Mouse (Mus musculus) c-Kit-positive CD71-positive TER-119-negative erythroid progenitor cells, embryonic 14.5 days (primary cell): ENCODE results near the gene Slc25a47.

Experiments used
- DNase-seq: peaks from one replicate; pipeline ENCODE4 v3.0.0-alpha.2; 2013; ENCODE audit warnings: low read depth

The Slc25a47 gene

DNA sequence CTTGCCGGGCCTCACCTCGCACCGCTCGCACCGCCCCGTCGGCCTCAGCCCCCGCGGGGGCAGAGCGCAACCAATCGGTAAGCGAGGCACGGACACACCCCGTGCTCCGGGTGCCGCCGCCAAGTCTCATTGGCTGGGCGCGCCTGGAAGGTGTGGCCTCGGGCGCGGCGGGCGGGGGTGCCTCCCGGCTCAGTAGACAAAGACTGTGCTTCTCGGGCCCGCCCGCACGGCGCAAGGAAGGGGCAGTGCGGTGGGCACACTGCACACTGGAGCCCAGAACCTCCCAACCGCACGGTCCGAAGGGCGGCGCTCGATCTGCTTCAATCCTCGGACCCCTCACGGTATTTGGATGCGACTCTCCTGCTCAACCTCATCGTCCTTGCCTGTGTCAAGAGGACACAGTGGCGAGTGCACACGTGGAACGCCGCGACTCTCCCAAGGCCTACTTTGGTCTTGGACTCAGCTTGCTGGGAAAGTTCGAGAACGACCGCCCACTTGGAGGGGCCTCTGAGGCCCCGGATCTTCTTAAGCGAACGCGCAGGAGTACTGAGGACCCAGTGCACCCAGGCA, at the start of gene Slc25a47, which contains the start of gene Slc25a29:
Slc25a47 (plus strand) TSS at position 207 of the 570 bp plus-strand sequence.
Slc25a29 (minus strand) TSS at position 44 of the 570 bp plus-strand sequence.
- peak; percentile 87 for DNase-seq

DNA sequence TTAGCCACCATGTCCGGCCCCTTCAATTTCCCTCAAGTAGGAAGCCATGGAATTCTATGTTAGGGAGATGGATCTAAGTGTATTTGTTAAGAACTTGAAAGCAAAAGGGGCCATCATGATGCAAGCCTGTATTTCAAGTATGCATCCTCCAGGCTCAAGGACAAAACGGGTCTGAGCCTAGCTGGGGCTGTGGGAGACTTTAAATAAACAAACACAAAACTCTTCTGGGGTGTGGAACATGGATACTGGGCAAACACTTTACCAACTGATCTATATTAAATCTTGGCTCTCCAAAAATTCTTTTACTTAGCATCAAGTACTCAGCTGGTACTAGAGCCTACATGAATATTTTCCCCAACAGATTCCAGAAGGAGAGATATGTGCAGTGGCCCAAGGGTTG, 48.5 kb upstream of the Slc25a47 start:
- no peak for DNase-seq

DNA sequence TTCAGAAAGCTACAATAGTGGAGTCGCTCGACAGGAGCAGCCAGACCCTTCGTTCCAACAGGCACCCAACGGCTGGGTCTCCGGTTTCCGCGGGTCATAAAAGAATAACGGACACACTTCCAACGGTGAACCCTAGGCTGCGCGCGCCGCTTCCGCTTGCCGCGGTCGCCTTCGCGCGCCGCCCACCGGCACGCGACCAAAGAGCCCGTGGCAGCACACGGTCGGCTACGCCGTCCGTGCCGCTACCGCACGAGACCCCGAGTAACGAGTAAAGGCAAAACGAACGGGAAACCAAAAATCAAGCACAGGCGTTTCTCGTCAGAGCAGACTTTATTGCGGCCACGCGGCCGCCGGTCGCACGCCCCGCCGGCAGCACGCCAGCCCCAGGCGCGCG, 43.7 kb upstream of the Slc25a47 start:
- peak; percentile 73 for DNase-seq

DNA sequence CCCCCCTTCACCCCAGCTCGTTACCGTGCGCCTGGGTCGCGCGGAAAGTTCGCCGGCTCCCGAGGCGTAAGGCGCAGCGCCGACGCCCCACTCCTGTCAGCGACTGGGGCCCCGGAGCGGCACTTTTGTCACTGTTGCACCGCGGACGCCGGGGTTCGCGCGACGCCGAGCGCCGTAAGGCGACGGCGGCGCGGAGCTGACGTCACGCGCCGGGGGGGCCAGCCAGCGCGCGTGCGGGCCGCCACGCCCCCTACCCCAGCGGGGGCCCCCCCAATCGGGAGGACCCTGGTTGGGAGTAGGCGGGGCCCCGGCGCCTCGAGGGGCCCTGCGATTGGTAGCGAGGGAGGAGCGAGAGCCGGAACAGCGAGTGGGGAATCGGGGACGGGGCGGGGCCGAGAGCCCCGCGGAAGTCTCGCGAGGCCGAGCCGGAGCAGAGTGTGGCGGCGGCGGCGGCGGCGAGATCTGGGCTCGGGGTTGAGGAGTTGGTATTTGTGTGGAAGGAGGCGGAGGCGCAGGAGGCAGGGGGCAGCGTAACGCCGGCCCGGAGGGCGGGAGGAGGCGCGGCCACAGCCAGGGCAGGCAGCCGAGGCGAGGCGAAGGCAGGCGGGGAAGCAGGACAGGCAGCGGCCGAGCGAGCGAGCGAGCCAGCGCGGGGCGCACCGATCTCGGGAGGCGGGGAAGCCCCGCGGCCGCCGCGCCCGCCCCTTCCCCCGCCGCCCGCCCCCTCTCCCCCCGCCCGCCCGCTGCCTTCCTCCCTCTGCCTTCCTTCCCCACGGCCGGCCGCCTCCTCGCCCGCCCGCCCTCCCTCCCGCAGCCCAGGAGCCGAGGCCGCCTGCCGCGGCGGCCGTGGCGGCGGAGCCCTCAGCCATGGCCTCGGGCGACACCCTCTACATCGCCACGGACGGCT, 43.0 kb upstream of the Slc25a47 start, which contains the start of gene Yy1:
Yy1 (plus strand) TSS at position 428 of the 907 bp plus-strand sequence.
- DNase-seq = peak; percentile 95

DNA sequence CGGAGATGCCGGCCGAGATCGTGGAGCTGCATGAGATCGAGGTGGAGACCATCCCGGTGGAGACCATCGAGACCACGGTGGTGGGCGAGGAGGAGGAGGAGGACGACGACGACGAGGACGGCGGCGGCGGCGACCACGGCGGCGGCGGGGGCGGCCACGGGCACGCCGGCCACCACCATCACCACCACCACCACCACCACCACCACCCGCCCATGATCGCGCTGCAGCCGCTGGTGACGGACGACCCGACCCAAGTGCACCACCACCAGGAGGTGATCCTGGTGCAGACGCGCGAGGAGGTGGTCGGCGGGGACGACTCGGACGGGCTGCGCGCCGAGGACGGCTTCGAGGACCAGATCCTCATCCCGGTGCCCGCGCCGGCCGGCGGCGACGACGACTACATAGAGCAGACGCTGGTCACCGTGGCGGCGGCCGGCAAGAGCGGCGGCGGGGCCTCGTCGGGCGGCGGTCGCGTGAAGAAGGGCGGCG, 42.3 kb upstream of the Slc25a47 start:
- DNase-seq = no peak

DNA sequence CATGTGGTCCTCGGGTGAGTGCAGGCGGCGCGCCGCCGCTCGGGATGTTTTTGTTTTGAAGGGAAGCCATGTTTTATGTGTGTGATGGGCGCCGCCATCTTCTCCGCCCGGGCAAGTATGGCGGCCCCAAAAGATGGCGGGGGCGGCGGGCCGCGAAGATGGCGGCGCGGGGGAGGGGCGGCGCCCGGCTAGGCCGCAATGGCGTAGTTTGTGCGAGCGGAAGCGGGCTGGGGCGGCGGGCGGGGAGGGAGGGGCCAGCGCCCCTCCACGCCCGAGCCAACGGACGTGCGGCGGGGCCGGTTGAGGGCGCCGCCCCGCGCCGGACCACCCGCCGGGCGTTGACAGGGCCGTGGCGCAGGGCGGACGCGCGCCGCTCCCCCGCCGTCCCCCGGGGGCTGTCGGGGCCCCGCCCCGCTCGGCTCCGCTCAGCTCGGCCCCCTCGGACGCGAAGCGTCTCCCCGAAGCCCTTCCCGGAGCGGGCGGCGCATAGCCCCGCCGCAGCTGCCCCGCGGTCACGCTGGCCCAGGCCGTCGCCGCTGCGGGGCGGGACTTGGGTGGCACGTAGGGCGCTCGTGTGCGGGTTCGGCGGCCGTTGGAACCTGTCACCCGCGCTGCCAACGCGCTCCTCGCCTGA, 41.7 kb upstream of the Slc25a47 start:
- no peak for DNase-seq

DNA sequence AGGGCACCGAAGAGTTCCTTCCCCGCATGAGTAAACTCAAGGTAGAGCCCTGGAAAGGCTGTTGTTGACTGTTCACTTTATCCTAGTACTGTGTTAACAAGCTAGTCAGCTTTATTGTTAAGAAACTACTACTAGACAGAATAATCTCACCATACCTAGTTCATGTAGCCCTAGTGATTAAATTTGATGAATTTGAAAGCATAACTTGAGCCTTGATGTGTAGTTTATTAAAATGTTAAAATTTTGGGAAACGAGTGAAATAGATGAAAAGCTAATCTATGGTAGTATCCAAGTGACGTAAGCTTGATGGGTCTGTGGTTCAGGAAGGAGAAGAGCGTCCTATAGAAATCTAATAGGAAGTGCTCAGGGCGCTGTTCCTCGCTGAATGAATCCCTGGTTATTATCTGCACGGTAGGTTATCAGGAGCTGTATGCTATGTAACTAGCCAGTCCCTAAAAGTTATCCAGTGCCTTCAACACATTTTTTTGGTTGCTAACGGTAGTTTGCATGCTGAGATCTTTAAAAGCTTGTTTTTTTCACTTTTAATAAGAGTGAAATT, 40.8 kb upstream of the Slc25a47 start:
- no peak for DNase-seq

DNA sequence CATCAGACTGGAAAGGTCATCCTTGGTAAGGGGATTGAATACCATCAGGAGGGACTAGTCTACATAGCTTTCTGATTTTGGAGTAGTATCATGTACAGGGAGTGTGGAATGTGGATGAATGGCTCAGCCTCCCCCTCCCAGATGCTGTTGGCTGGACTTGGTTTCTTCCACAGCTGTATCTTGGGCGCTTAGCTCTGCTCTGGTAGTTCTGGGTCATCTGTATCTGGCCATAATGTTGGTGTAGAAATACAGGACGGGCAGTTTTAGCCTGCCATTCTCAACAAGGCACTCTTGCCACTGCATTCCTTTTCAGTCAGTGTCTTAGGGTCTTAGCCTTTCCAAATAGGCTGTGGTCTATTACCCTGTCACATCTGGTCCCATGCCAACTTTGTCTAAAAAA, 34.2 kb upstream of the Slc25a47 start:
- no peak for DNase-seq

DNA sequence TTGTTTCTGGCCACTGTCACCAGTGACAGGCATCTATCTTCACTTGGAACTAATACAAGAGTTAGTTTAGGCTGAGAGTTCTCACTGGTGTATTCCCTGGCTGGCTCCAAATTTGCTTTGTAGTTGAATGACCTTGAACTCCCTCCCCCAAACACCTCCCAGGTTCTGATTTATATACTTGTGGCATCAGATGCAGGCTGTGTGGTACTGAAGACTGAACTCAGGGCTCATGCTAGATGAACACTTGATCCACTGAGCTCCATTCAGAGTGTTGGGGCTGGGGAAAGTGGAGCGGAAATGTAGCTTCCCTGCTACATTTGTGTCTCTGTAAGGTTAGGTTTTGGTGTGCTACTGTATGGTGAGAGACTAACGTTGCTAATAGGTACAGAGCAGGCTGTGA, 31.5 kb upstream of the Slc25a47 start:
- DNase-seq = no peak

DNA sequence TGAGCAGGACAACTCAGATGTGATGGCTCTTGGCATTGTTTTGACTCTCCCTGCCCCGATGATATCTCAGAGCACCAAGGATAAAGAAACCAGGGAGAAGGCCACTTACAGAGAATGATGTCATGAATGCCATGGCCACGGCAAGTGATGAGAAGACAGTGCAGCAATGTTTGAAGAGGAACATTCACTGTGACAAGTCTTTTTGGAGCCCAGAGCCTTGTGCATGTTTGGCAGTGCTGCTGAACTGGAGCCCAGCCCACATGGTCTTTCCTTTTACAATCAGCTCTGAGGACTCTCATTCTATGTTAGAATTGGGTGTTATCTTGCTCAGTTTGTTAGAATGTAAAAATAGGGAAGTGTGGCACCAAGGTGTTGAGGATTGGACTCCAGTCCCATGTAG, 27.4 kb upstream of the Slc25a47 start:
- no peak for DNase-seq

DNA sequence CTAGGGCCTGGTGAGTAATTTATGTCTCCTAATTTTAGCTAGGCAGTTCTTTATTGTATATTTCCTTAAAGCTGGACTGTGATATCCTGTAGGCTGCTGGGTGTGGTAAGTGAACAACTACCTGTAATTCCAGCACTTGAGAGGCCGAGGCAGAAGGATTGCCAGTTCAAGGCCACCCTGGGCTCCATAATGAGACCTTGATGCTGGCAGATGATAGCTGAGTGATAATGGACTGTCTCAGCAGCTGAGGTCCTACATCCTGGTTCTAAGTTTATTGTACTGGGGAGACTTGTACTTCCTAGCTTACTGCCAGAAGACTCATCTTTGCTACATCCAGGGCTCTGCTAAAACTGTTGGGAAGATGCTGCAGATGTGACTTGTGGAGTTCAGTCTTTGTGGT, 26.1 kb upstream of the Slc25a47 start:
- no peak for DNase-seq

DNA sequence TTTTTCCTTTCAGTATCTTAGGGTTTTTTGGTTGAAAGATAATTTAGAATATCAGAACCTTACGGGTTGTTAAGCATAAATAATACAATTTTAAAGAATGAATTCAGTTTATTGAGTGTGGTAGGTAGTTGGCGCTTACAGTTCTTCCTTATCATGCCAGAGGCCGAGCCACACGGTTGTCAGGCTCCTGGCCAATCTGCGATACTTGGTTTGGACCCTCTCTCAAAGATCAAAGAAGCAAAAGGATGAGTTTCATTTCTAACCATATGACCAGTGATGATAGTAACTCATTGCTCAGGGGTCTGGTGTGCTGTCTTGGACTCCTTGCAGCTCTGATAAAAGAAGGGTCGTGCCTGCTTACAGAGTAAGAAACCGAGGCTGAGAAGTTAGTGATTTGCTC, 25.5 kb upstream of the Slc25a47 start:
- DNase-seq = no peak

DNA sequence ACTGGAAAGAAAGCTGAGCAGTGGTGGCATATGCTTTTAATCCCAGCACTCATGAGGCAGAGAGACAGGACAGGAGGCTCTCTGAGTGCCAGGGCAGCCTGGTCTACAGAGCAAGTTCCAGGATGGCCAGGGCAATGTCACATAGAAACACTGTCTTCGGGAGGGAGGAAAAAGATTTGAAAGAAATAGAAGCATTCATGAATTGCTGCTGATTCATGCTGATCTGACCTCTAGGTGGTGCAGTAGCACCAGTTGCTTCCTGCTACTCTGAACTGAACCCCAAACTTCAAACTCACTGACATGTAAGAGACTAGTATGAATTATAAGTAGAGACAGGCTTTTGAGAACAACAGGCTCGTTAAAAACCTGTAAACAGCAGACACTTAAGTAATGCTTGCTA, 24.7 kb upstream of the Slc25a47 start:
- no peak for DNase-seq

DNA sequence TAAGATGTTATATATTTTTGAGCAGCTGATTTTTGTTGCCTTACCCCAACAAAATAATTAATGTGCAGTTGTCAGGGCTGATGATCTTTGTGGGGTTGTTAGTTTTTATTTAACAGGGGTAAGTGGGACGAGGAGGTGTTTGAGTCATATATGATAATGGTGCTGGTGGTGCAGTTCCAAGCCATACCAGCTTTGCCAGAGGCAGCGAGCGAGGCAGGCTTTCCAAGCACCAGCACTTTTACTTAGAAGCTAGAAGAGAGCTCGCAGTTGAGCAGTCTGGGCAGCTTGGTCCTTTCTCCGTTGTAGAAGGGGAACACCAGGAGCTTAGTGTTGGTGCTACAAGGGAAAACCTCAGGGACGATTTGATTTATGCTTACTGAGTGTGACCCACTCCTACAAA, 23.4 kb upstream of the Slc25a47 start:
- no peak for DNase-seq

DNA sequence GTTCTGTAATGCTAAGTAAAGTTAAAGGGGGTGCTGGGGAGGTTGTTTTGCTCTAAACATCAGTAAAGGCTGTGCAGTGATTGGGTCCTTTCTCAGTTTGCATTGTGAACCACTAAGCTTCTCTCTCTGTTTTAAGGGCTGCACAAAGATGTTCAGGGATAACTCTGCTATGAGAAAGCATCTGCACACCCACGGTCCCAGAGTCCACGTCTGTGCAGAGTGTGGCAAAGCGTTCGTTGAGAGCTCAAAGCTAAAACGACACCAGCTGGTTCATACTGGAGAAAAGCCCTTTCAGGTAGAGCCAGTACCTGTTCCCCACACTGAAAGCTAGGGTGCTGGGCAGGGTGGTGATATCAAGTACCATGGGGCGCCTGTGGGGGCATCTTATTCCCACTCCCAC, 21.4 kb upstream of the Slc25a47 start:
- no peak for DNase-seq

DNA sequence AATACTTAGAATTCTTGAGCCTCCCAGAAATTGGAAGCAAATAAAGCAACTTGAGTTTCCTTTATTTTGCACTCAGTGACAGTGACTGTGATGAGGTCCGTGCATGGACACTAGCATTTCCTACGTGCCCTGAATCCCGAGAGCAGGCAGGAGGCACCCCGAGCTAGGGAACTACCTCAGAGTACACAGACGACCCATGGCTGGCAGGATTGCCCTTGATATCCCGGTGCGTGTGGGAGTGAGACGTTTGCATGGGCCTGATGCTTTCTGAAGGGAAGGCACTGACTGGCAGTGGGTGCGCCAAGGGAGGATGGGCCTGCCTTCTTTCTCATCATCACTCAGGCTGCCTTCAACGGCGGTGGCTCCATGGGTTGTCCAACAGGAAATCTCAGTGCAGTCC, 19.3 kb upstream of the Slc25a47 start:
- no peak for DNase-seq

DNA sequence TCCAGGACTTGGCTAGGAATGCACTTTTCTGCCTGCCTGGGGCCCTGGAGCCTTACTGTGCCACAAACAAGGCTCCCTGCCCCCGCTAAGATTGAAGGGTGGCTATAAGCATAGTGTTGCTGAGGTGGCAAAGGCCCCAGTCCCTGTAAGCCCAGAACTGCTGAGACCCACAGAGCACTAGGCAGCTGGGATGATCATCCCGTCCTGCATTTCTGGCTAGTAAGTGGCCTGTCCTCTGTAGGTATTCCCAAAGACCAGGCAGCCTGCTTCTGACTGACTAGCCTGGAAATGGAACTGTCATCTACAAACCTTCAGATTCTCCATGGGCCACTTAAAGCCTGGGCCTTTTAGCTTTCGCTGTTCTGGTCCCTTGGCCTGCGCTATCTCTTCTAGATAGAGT, 15.4 kb upstream of the Slc25a47 start:
- no peak for DNase-seq

DNA sequence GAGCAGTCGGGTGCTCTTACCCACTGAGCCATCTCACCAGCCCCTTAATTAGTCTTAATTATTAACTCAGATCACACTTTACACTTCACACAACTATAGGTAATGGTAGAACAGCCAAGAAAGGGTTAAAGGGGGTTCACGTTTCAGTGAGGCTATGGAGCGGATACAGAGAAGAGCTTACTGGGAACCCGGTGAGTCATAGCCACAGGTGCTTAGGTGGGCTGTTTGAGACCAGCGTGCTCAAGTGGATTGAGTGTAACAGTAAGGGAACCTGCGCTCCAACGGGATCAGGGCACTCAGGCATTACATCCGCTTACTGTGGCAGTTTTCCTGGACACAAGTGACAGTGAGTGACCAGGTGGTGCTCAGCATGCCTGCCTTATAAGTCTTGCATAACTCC, 12.8 kb upstream of the Slc25a47 start:
- no peak for DNase-seq

DNA sequence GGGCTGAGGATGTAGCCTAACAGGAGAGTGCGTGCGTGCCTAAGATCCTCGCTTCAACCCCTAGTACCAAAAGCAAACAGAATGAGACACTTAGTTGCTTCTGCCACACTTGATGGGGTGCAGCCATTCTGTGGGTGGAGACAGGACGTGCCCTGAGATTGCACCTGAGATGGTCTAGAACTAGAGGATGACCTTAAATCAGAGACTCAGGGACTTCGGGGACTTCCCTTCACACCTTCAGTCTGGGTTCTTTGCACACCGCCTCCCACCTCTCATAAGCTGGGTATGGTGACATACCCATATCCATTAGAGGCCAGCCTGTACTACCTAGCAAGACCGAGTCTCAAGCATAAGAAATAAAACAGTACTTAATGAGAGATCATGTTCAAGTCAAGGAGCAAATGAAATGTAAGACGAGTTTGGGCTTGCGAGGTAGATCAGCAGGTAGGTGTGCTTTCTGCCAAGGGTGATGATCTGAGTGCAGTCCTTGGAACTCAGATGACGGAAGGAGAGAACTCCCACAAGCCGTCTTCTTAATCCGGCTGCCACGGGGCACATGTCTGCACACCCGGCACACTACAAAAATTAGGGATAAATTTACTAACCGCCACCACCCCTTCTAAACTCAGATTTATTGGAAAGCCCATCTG, 11.5 kb upstream of the Slc25a47 start:
- no peak for DNase-seq

DNA sequence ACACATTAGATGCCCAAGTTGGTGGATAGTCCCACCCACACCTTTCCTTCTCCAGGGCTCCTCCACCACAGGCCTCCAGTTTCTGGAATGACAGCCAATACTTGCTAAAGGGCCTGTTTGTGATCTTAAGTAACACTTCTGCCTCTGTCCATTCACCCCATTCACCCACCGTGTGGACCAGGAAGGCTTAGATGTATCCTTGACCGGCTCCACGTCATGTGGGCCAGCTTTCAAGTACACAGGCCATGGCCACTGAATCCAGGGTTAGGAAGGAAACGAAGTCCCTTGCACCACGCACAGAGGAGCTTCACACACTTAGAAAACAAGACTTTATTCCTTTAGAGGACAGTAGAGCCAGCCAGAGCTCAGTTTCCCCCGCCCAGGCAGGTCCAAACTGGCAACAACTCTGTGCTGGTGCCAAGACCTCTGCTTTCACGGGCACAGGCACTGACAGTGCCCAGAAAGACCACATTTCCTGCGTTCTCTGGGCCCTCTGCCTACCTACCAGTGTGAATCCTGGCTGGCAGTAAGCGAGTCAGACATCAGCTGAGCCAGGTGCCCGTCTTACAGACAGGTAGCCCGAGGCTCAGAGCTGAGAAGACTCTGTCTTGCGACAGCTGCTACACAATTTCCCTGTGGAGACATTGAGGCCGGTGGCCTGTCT, 10.2 kb upstream of the Slc25a47 start:
- no peak for DNase-seq

DNA sequence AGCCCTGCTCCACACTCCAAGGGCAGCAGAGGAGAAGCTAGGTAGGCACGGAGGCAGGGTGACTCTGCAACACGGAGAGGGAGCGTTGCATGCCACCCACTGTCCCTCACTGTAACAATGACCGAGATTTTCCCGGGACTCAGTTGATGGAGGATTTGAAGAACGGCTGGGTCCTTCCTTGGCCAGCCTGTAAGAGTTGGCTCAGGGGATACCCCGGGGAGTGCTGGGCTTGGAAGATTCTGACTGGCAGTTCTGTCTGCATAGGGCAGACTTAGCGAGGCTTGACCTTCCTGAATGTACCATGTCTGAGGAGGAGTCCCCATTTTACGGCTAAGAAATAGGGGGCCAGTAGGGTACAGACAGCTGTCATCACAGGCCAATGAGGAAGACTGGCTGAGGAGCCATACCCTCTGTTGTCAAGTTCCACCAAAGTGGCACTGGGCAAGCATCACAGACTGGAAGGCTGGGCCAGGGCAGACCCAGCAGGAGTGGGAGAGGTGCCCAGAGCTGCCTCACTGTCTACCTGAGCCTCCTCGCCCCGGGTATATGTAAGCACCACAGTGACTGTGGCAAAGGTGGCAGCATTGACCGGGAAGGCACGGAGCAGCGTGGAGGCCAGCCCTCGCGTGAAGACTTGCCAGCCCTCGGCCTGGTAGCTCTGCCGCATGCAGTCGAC, 9.4 kb upstream of the Slc25a47 start:
- DNase-seq = no peak
